Mouse (Mus musculus): ENCODE measurements at regions not wholly inside any gene's neighbourhood (a gene's known extent, or its start where the extent isn't known, plus 50 kb on each side); places are given as distances from the start of the nearest gene placed in this dataset.

DNA sequence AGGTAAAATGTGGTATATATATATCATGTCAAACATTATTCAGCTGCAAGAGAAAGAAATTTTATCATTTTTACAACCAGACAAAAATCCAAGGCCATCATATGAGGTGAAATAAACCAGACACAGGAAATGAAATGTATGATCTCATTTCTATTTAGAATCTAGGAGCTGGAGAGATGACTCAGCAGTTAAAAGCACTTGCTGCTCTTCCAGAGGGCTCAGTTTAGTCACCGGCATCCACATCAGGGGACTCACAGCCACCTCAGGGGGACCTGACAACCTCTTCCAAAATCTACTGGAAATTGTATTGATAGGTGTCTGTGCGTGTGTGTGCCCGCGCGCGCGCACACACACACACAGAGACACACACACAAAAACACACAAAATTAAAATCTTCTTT lies 98.3 kb downstream of the Polr2m start:
- no peak for TF ChIP-seq CTCF (IDR thresholded peaks at IDR 0.05; ENCODE audit: low read depth, low read length)
- no peak for TF ChIP-seq POLR2A (IDR thresholded peaks at IDR 0.05; ENCODE audit: borderline replicate concordance, low read depth, low read length)

All from bone marrow macrophage, adult 2 months (primary cell).